28 mouse cellular contexts compared by ENCODE assay signal in the genomic region with DNA sequence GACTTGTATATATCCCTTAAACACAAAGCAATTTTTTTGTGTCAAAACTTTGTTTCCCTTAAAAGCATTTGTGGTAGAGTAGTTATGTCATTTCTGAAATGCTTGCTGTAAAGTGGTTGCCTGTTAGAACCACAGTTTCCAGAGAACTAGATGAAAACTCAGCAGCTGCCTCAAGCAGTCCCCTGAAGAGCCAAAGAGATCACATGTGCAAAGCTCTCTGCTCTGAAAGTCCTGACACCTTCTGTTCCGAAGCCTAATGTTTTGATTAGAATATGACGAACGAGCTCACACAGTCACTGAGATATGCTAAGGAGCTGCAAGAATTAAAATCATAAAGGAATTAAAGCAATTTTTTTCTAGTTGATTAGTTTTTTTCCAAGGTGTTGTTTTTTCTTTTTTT.
DNase-seq lines count a peak whose midpoint lies in the region; ATAC-seq and TF ChIP-seq lines count a peak whose summit lies in the region.
"Had no signal": no experiment of that assay in that cellular context is flagged by ENCODE, and none has a peak within 500 bp of the region (broad histone marks: within the 10 kb centered on the region; RNA-seq: fewer than 3 reads in every experiment).

No protein-coding gene starts in this region.

- no peak overlapping the region for H3K4me3 ChIP-seq in forebrain, postnatal 0 days (ENCODE audit: low read depth, low read length)
- H3K4me3 ChIP-seq in forebrain, embryonic 13.5 days, result no peak overlapping the region
- no peak overlapping the region for H3K4me3 ChIP-seq in layer of hippocampus, adult 2 months
- H3K4me3 ChIP-seq: embryonic facial prominence, embryonic 12.5 days; embryonic facial prominence, embryonic 15.5 days; forebrain, embryonic 15.5 days; heart, adult 2 months; heart, embryonic 10.5 days; heart, embryonic 13.5 days; hindbrain, embryonic 15.5 days; intestine, embryonic 15.5 days had no signal

- H3K4me2 ChIP-seq in forebrain, postnatal 0 days (ENCODE audit: low read depth), result no peak overlapping the region
- no peak overlapping the region for H3K4me2 ChIP-seq in forebrain, embryonic 13.5 days
- H3K4me2 ChIP-seq: embryonic facial prominence, embryonic 12.5 days; embryonic facial prominence, embryonic 15.5 days; forebrain, embryonic 15.5 days; heart, embryonic 13.5 days; hindbrain, embryonic 15.5 days; intestine, embryonic 15.5 days had no signal

- peak; percentile 17 for DNase-seq in cerebellum, adult 9-10 months
- no peak for DNase-seq in cerebellum, adult 9-11 months
- no peak for DNase-seq in forebrain, postnatal 0 days
- no peak for DNase-seq in layer of hippocampus, adult 2 months (ENCODE audit: low spot score in 2 of 2)
- DNase-seq in layer of hippocampus, postnatal 36 days, result no peak
- DNase-seq in adrenal gland, postnatal 25 days, result no peak
- DNase-seq: adrenal gland, postnatal 10 days; B cell, adult 2 months; cerebellum, adult 11 months; cerebellum, postnatal 25 days; gastrocnemius, postnatal 10 days; gastrocnemius, postnatal 36 days; heart, adult 2 months; heart, postnatal 14 days; heart, postnatal 4 days; kidney, adult 11 months; kidney, adult 8-10 months had no signal

- H3K36me3 ChIP-seq in forebrain, postnatal 0 days (ENCODE audit: insufficient read depth), result no peaks in the 10 kb centered on the region
- no peaks in the 10 kb centered on the region for H3K36me3 ChIP-seq in forebrain, embryonic 13.5 days (ENCODE audit: poor library complexity, severe bottlenecking)
- H3K36me3 ChIP-seq: embryonic facial prominence, embryonic 12.5 days; embryonic facial prominence, embryonic 15.5 days; forebrain, embryonic 15.5 days; G1E; heart, embryonic 10.5 days; heart, embryonic 13.5 days; hindbrain, embryonic 15.5 days; intestine, embryonic 15.5 days had no signal

- TF ChIP-seq CTCF in forebrain, postnatal 0 days (IDR thresholded peaks at IDR 0.05; ENCODE audit: low read depth), result no peak
- TF ChIP-seq CTCF in layer of hippocampus, adult 2 months (conservative IDR thresholded peaks at IDR 0.05), result no peak

- H3K9ac ChIP-seq in forebrain, postnatal 0 days, result no peak overlapping the region
- no peak overlapping the region for H3K9ac ChIP-seq in forebrain, embryonic 13.5 days
- H3K9ac ChIP-seq: embryonic facial prominence, embryonic 12.5 days; embryonic facial prominence, embryonic 15.5 days; forebrain, embryonic 15.5 days; heart, embryonic 13.5 days; hindbrain, embryonic 15.5 days; intestine, embryonic 15.5 days had no signal

- no peaks in the 10 kb centered on the region for H3K4me1 ChIP-seq in forebrain, postnatal 0 days (ENCODE audit: insufficient read depth)
- no peaks in the 10 kb centered on the region for H3K4me1 ChIP-seq in forebrain, embryonic 13.5 days
- H3K4me1 ChIP-seq: embryonic facial prominence, embryonic 12.5 days; embryonic facial prominence, embryonic 15.5 days; forebrain, embryonic 15.5 days; heart, embryonic 10.5 days; heart, embryonic 13.5 days; hindbrain, embryonic 15.5 days; intestine, embryonic 15.5 days had no signal

- 49% methylated on average over 3 of the region's 3 CpGs for WGBS in forebrain, postnatal 0 days
- WGBS in forebrain, embryonic 13.5 days, result 65% methylated on average over 3 of the region's 3 CpGs

- ATAC-seq in forebrain, postnatal 0 days, result peak; percentile 73
- ATAC-seq in forebrain, embryonic 13.5 days, result no peak
- ATAC-seq: forebrain, embryonic 15.5 days; intestine, embryonic 15.5 days; Patski had no signal

- H3K27ac ChIP-seq in forebrain, postnatal 0 days (ENCODE audit: low read depth, low read length), result no peak overlapping the region
- H3K27ac ChIP-seq in forebrain, embryonic 13.5 days, result no peak overlapping the region
- H3K27ac ChIP-seq in layer of hippocampus, adult 2 months, result peak overlapping the region; percentile 39; the same call in 1 of the 2 replicates
- H3K27ac ChIP-seq: embryonic facial prominence, embryonic 12.5 days; embryonic facial prominence, embryonic 15.5 days; forebrain, embryonic 15.5 days; heart, adult 2 months; heart, embryonic 10.5 days; heart, embryonic 13.5 days; hindbrain, embryonic 15.5 days; intestine, embryonic 15.5 days had no signal

- no peaks in the 10 kb centered on the region for H3K27me3 ChIP-seq in forebrain, postnatal 0 days (ENCODE audit: insufficient read depth, low read length)
- H3K27me3 ChIP-seq in forebrain, embryonic 13.5 days, result no peaks in the 10 kb centered on the region
- H3K27me3 ChIP-seq: CH12.LX; embryonic facial prominence, embryonic 12.5 days; embryonic facial prominence, embryonic 15.5 days; forebrain, embryonic 15.5 days; heart, embryonic 13.5 days; hindbrain, embryonic 15.5 days; intestine, embryonic 15.5 days; Patski had no signal

- no peaks in the 10 kb centered on the region for H3K9me3 ChIP-seq in forebrain, postnatal 0 days (ENCODE audit: low read length)
- H3K9me3 ChIP-seq in forebrain, embryonic 13.5 days (replicated peaks), result no peaks in the 10 kb centered on the region
- H3K9me3 ChIP-seq: embryonic facial prominence, embryonic 12.5 days; embryonic facial prominence, embryonic 15.5 days; forebrain, embryonic 15.5 days; G1E; heart, embryonic 10.5 days; intestine, embryonic 15.5 days had no signal
